Mouse (Mus musculus) frontal cortex, adult (tissue): ENCODE results near the gene Tm9sf1.

Experiments
- ATAC-seq: cut with Nextera tagmentation; 2 replicates; pipeline ENCODE4 v1.9.2; 2017; ENCODE audit warnings: mild to moderate bottlenecking, moderate library complexity, mixed read lengths; ENCODE audit not compliant: low TSS enrichment

The Tm9sf1 gene

DNA sequence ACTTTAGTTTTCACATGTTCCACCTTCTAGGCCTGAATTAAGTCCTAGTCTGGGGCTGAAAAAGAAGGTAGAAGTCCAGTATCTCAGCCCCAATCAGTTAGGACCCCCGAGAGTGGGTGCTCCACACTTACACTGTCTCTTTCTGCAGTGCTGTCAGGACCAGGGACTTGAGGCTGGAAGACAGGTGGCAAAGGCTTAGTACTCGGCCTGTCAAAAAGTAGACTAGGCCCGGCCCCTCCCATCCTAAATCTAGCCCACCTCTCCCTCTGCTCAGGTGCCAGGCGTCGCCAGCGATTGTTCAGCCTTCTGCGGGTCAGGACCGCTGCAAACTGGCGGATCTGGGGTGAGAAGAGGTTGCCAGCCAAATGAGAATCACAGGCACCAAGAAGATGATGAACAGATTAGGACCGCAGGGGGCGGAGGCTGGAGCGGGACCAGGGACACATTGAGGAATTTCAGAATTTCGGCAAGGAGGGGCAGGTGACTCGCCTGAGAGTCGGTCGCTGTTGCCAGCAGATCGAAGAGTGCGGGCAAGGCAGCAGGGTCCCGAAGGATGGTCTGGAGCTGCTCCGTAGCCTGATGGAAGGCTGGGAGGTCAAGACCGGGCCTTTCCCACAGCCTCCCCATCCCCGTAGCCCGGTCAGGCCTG, 8.6 kb downstream of the Tm9sf1 start:
- ATAC-seq: peak; percentile 45

DNA sequence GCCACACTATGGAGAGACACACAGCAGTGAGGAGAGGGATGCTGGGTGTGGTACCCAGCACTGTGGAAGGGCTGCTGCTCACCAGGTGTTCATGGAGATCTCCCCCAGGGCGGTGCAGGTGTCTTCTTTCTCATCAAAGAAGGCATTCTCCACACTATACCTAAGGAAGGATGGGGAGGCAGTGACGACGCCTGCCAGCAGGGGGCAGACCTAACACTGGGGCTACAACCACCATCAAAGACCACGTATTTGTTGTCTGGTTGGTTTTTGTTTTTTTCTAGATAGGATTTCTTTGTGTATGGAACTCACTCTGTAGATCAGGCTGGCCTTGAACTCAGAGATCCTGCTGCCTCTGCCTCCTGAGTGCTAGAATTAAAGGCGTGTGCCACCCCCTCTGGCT, 14.3 kb downstream of the Tm9sf1 start:
- ATAC-seq: no peak

DNA sequence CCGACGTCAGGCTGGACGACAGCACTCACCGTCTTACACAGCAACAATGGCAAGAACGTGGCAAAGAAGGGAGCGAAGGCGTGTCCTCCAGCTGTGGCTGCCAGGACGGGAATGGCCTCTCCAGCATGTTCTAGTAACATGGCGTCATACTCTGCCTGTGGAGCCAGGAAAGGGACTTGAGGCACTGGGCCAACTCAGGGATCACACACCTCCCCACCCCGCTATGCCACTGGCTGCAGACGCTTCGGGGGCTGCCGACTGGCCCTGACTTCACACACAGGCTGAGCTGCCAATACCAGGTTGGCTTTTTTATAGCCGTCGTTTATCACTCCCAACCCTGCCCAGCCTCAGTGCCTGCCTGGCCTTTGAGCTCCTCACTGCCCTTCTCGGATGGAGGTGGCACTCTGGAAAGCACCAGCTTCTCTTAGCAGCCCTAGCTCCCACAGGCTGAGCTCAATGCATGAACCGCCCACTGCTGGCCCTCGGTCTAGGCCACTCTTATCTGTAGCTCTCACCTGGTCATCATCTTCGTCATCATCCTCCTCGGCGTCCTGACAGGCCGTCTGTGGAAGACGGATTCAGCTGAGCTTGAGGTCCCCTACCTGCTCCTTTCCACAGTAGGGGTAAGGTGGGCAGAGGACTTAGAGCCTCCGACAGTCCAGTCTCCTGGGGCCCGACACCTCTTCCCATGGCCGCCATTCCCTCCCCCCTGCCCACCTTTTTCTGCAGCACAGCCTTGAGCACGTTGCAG, 15.4 kb downstream of the Tm9sf1 start:
- no peak for ATAC-seq

DNA sequence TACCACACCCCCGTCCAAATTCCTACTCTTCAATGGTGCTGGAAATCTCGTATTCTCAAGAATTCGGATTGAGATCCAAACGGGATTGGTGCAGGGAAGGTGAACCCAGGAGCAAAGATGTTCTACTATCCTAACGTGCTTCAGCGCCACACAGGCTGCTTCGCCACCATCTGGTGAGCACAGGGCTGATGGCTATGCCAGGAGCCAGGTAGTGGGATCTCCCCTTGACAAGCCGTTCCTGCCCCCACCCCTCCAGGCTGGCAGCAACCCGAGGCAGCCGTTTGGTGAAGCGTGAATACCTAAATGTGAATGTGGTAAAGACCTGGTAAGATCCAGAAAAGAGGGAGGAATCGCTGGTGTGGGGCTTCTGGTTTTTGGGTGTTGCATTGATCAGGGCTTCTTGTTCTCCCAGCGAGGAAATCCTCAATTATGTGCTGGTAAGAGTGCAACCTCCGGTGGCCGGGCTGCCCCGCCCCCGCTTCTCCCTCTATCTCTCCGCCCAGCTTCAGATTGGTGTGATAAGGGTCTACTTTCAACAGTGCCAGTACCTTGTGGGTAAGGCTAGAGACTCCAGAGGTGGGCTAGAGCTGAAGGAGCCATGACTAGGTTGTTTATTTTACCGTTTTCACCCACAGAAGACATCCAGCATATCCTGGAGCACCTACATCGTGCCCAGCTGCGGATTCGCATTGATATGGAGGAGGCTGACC, 25.0 kb downstream of the Tm9sf1 start:
- ATAC-seq: no peak

DNA sequence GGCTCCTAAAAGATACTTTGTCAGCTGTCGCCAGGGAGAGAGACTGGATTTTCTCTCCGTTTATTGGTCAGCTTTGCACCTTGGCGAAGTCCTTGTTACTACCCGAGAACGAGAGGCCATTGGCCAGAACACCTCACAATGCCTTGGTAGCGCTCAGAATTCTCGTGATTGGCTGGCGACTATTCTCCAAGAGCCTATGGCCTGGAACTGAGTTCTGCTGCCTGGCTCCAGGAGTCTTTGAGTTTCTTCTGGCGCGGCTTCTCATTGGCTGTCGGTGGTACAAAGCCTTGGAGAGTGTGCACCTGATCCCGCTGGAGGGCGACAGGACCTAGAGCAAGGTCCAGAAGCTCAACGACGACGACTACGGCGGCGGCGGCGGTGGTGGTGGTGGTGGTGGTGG, 25.8 kb downstream of the Tm9sf1 start, which contains the start of gene Rec8:
Gene Rec8, plus strand, starts transcription at position 216 of the 400 bp plus-strand sequence.
- peak; percentile 72; the same call in 1 of the 2 replicates for ATAC-seq

DNA sequence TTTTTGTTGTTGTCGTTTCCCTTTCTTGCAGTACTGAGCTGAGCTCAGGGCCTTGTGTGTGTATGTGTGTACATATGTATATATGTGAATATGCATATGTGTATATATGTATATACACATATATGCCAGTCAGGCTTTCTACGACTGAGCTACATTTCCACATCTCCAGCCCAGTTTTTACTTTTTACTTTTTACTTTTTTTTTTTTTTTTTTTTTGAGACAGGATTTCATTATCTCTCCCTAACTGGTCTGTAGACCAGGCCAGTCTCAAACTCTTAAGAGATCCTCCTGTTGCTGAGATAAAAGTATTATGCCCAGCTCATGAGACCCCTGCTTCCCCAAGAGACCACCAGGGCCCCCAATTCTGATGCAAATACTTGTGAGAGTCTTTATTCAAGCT, 26.8 kb downstream of the Tm9sf1 start:
- ATAC-seq: no peak

DNA sequence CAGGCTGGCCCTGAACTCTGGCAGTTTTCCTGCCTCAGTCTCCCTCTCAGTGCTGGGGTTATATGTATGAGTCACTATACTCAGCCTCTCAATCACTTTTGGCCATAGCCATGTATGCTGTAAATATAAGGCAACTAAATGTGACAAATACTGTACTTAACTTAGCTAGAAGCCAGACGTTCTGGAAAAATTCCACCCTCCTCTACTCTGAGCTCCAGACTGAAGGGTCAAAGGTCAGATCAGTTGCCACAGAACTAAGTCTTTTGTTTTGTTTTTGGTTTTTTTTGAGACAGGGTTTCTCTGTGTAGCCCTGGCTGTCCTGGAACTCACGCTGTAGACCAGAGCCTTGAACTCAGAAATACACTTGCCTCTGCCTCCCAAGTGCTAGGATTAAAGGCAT, 27.7 kb downstream of the Tm9sf1 start:
- no peak for ATAC-seq

DNA sequence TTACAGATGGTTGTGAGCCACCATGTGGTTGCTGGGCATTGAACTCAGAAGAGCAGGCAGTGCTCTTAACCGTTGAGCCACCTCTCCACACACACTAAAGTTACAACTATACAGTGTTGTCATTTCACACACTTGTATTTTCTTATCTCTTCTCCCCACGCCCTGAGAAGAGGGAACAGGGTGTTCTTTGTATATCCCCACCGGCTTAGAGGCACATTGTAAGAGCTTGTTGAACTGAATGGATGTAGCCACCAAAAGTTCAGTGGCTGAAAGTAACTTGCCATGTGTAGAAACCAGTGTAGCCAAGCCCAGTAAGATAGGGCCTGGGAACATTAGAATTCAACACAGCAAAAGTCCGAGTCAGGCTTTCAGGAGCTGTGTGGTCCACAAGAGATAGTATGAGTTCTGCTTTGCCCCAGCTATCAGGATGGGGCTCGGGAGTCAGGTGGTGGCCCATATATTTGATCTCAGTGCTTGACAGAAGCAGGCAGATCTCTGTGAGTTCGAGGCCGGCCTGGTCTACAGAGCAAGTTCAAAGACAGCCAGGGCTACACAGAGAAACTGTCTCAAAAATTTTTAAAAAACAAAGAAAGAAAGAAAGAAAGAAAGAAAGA, 28.9 kb downstream of the Tm9sf1 start:
- no peak for ATAC-seq

DNA sequence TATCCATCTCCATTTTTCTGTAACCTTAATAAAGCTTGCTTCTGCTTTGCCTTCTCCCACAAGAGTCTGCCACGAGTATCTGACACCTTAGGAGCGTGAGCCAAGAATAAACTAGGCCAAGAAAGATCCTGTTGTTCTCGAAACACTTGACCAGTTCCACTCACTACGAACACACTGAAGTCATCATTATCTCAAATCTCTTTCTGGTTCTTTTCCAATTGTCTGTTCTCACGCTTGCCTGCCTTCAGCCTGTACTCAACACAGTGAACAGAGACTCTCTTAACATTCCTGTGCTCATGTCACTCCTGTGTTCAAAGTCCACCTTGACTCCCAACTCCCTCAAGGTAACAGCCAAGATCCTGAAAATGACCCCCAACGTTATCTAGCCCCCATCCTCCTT, 30.3 kb downstream of the Tm9sf1 start:
- no peak for ATAC-seq

DNA sequence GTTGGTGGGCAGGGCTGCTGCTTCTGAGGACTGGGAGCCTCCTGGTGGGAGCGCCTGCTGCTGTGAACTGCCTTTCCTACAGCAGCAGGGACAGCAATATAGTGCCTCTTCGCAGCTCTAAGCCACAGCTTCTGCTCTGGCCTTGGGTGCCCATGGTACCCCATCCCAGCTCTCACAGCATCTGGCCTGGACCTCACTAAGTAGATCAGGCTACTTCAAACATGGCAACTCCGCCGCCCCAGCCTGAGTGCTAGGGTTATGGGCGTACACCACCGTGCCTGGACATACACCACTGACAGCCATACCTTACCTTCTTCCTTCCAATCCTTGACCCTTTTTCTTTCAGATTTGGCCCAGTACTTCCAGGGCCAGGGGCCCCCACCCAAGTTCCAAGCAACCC, 35.3 kb downstream of the Tm9sf1 start:
- ATAC-seq: no peak

DNA sequence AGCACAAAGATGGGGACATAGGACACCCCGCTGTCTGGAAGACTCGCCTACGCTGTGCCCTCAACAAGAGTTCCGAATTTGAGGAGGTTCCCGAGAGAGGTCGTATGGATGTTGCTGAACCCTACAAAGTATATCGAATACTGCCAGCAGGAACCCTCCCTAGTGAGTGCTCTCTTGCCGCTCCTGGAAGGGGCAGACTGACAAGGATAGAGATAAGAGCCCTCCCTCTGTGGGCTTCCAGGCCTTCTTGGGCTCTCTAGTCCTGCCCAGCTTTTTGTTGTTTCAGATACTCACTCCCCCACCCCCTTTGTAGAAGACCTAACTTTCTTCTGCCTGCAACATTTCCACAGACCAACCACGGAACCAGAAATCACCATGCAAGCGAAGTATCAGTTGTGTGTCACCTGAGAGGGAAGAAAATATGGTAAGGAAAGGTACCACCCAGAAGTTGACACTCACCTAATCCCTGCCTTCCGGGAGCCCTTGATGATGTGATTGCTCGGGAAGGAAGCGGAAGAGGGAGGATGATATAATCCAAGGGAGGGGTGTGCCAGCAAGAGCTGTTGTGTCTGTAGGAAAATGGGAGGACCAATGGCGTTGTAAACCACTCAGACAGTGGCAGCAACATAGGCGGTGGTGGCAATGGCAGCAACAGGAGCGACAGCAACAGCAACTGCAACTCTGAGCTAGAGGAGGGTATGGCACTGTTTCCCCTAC, 37.7 kb downstream of the Tm9sf1 start:
- no peak for ATAC-seq

DNA sequence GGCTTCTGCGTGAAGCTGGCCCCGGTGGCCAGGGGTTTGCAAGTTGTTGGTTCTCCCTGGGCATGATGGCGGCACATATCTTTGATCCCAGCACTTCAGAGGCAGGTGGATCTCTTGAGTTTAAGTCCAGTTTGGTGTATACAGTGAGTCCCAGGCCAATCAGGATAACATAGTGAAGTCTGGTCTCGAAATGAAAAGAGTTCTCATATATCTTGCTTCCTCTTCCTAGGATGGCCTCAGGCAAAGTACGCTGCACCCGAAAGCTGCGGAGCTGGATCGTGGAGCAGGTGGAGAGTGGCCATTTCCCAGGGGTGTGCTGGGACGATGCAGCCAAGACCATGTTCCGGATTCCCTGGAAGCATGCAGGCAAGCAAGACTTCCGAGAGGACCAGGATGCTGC, 38.8 kb downstream of the Tm9sf1 start:
- ATAC-seq: no peak

DNA sequence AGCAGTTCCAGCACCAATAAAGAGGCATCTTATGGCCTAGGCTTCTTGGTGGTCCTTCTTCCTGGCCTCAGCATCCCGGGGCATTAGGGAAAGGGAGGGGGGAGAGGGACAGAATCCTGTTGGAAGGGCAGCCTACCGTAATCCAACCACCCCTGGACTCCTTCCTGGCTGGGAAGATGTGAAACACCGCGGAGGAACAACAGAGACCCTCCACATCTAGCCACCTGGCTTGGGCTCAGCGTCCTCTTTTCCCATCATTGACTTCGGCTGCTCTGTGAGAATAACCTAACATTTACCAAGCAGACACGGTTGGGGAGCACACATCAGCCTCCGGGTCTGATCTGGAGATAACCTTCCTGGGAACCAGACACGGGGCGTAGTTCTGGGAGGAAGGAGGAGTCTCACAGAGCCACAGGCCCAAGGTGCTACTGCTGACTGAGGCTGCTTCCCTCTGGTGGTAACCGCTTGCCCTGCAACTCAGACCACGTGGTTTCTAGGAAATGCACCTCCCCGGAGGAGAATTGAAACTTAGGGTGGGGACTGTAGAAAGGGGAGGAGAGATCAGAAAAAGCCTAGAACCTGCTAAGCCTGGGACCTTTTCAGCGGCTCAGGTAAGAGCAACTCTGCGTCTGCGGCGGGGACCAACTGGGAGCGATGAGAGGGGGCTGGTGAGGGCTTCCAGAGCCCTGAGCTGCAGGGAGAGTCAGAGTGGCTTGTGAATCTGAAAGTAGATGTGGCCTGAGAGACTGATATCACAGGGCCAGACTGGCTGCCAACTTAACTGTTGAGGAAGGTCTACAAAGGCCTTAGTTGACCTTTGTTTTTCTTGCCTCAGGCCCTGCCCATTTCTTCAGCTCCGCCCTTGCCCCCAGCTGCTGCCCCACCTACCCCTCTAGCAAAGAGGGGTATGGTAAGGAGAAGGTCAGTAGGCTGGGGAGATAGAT, 39.7 kb downstream of the Tm9sf1 start:
- peak; percentile 96 for ATAC-seq

DNA sequence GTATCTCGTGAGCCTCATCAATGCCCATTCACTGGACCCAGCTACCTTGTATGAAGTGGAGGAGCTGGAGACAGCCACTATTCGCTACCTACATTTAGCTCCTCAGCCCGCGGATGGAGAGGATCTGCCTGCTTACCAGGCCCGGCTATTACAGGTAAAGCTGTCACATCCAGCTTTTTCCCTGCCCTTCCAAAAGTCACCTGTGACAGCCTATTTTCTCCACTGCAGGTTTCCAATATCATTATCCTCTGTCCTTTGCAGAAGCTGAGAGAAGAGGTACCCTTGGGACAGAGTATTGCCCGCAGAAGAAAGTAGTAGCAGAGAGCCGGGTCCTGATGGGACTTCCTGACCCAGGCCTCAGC, 40.4 kb downstream of the Tm9sf1 start, which contains the start of gene Irf9:
Gene Irf9, plus strand, starts transcription at position 301 of the 362 bp plus-strand sequence.
- no peak for ATAC-seq

DNA sequence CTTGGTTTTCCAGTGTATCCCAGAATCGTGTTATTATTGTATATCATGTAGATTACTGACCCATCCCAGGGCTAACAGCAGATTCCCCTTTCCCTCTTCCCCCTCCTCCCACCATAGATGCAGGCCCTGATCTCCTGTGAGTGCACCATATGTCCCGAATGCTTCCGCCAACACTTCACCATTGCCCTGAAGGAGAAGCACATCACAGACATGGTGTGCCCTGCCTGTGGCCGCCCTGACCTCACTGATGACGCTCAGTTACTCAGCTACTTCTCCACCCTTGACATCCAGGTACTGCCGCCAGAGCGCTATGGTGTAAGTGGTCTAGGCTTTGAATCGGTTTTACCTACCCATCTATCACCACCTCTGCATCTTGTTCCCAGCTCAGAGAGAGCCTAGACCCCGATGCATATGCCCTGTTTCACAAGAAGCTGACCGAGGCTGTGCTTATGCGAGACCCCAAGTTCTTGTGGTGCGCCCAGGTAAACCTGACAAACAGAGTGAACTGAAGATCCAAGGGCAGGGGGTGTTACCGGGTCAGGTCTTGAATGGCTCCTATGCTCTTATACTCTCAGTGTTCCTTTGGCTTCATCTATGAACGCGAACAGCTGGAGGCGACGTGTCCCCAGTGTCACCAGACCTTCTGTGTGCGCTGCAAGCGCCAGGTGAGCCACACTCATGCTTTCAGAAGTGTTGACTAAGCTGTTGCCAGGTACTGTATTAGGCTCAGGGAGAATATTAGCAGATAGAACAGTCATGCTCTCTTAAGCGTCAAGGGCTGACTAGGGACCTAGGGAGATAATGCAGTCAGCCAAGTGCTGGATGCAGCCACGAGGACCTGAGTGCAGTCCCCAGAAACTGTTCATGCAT, 44.9 kb downstream of the Tm9sf1 start:
- ATAC-seq: no peak

DNA sequence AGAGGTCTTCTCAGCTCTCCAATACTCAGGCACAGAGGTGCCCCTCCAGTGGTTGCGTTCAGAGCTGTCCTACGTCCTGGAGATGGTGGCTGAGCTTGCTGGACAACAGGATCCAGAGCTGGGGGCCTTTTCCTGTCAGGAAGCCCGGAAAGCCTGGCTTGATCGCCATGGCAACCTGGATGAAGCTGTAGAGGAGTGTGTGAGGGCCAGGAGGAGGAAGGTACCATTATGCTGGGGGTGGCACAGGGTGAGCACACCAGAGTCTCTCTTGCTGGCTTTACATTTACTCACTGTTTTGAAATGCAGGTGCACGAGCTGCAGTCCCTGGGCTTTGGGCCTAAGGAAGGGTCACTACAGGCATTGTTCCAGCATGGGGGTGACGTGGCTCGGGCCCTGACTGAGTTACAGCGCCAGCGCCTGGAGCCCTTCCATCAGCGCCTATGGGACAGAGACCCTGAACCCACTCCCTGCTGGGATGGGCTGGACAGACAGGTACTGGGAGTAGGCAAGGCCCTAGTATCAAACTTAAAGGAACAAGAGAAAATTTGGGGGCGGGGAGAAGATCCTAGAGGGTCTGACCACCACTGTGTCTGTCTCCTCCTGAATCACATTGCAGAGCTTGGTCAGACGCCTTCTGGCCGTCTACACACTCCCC, 47.4 kb downstream of the Tm9sf1 start:
- no peak for ATAC-seq

DNA sequence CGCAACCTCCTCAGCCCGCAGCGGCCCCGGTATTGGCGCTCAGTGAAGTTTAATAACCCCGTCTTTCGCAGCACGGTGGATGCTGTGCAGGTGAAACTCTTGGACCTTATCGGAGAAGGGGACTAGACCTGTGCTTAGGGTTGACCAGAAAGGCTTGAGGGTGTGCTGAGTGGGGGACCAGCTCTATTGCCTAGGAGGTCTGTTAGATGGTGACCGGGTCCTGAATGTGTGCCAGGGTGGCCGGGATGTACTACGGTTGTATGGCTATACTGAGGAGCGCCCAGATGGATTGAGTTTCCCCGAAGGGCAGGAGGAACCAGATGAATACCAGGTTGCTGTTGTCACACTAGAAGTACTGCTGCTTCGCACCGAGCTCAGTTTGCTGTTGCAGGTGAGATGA, 51.4 kb downstream of the Tm9sf1 start:
- no peak for ATAC-seq

DNA sequence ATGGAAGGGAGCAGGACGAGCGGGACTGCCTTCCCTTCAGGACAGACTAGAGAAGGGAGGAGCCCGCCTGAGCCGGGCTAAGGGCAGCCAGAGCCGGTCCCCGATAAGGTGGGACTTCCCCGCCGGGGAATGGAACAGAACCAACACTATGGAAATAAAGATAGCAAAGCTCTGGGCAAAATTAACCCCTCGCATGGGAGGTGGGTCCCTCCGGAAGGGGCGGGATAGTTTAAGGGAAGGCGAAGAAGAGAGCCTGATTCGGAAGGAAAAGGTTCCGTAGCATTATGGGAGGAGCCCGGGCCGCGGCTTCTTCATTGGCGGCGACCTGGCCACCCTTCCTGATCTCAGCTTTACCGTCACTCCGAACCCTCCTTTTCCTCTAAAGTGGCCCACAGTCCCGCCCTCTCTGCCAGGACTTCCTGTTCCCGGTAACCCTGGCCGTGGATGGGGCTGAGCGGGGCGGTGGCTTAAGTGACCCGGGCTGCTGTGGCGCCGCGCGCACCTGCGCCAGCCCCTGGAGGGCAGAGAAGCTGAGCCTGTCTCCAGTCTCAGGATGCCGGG, 52.2 kb downstream of the Tm9sf1 start, which contains the start of gene Rnf31:
Gene Rnf31, plus strand, starts transcription at position 378 of the 561 bp plus-strand sequence.
- ATAC-seq: peak; percentile 88
